Mouse (Mus musculus) common myeloid progenitor, adult 5-6 weeks (primary cell): ENCODE data around the gene Ankrd63. TPM values are rescaled to one million over a fixed set of nuclear protein-coding genes. Genes with fewer than 3 reads are reported as not detected.
"Not testable (repeated sequence)": the region's sequence is repeated elsewhere in the genome, so short reads cannot be mapped to it uniquely, and the experiment has no call there.

Experiments
- ATAC-seq: replicated peaks from 2 replicates; pipeline ENCODE4 v1.8.0; 2016; ENCODE audit warnings: low read depth, mild to moderate bottlenecking, moderate TSS enrichment, inconsistent platforms; ENCODE audit not compliant: poor library complexity, severe bottlenecking
- total RNA-seq: library from RNA; stranded (forward); fragments of 200-1000, 187-1606 nt; gene quantifications from 2 replicates; pipeline ENCODE4 v1.2.3, GENCODE M21; 2017

Ankrd63 gene
- total RNA-seq, 1 experiment from 2014 or later, result 0.09 TPM

GRCm38 (mm10) chr2:118664975-118665516, 38.7 kb downstream of the Ankrd63 start:
- no peak for ATAC-seq

- ATAC-seq, result no peak
Measured at GRCm38 (mm10) chr2:118663804-118664766, 39.7 kb downstream of the Ankrd63 start.

- peak; percentile 16; the same call in 1 of the 2 replicates for ATAC-seq
Measured at GRCm38 (mm10) chr2:118662902-118663803, 40.6 kb downstream of the Ankrd63 start, which contains the start of gene Pak6. Gene Pak6 (plus strand): TSS chr2:118663303.

GRCm38 (mm10) chr2:118661891-118662290, 41.9 kb downstream of the Ankrd63 start:
- ATAC-seq, result no peak

- peak; percentile 61 for ATAC-seq
Measured at GRCm38 (mm10) chr2:118659998-118660452, 43.7 kb downstream of the Ankrd63 start.

- ATAC-seq, result no peak
Measured at GRCm38 (mm10) chr2:118659493-118659892, 44.3 kb downstream of the Ankrd63 start.

- ATAC-seq, result peak; percentile 62
Measured at GRCm38 (mm10) chr2:118659077-118659476, 44.7 kb downstream of the Ankrd63 start.

GRCm38 (mm10) chr2:118658457-118658856, 45.3 kb downstream of the Ankrd63 start:
- peak; percentile 31; the same call in 1 of the 2 replicates for ATAC-seq

GRCm38 (mm10) chr2:118656688-118657281, 47.0 kb downstream of the Ankrd63 start:
- no peak for ATAC-seq

- not testable (repeated sequence) for ATAC-seq
Measured at GRCm38 (mm10) chr2:118650697-118651096, 53.1 kb downstream of the Ankrd63 start.

Other genes starting within 250 kb of the Ankrd63 start
- 172 and 192 TPM in 2 replicates for gene Srp14, start 224.3 kb downstream of the Ankrd63 start, total RNA-seq
- gene Bmf, start 154.3 kb downstream of the Ankrd63 start, total RNA-seq, result 0.37 and 0.44 TPM in 2 replicates
- 103 and 106 TPM in 2 replicates for gene Bub1b, start 105.8 kb downstream of the Ankrd63 start, total RNA-seq
- 1.1 and 1.7 TPM in 2 replicates for gene Pak6, start 40.7 kb downstream of the Ankrd63 start, total RNA-seq
- gene Plcb2, start 24.5 kb upstream of the Ankrd63 start, total RNA-seq, result 34.5 and 42.0 TPM in 2 replicates
- 19.8 and 20.5 TPM in 2 replicates for gene Inafm2, start 41.8 kb upstream of the Ankrd63 start, total RNA-seq
- gene Ccdc9b, start 58.7 kb upstream of the Ankrd63 start, total RNA-seq, result 0.24 and 0.96 TPM in 2 replicates
- not detected in 2 replicates for gene Phgr1, start 68.8 kb upstream of the Ankrd63 start, total RNA-seq
- not detected in 2 replicates for gene Disp2, start 75.8 kb upstream of the Ankrd63 start, total RNA-seq
- gene Knstrn, start 110.0 kb upstream of the Ankrd63 start, total RNA-seq, result 124 and 177 TPM in 2 replicates
- 23.8 and 36.2 TPM in 2 replicates for gene Ivd, start 158.0 kb upstream of the Ankrd63 start, total RNA-seq
- gene Bahd1, start 196.4 kb upstream of the Ankrd63 start, total RNA-seq, result 5.3 and 8.4 TPM in 2 replicates
- 2.9 and 3.9 TPM in 2 replicates for gene Chst14, start 222.5 kb upstream of the Ankrd63 start, total RNA-seq